Mouse (Mus musculus): ENCODE measurements around the gene Prkg1.
"Not testable (repeated sequence)": the region's sequence is repeated elsewhere in the genome, so short reads cannot be mapped to it uniquely, and the experiment has no call there.

Prkg1 gene

DNA sequence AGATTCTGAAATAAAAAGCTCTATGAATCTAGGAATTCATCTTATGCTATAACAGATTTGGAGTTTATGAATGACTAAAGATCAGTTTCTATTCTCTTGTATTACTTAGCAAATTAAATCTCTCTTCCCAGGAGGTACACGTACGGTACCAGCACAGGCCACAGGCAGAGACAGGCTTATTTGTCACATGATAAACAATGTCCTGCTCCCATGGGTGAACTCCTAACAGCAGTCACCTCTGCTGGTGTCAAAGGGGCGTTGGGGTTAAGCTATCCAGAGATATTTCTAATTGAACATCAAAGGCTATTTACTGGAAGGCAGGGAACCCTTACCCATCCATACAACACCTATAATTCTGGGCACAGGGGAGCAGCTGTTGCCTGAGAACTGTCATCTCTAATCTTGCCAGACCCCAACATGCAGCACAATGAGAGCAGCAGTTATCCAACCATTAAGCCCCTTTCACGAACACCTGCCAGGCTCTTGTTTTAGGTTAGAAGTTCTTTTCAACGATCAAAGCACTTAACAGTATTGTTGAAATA, 1122.1 kb downstream of the Prkg1 start:
- no peak for DNase-seq (ENCODE audit: low spot score in 2 of 2)

DNA sequence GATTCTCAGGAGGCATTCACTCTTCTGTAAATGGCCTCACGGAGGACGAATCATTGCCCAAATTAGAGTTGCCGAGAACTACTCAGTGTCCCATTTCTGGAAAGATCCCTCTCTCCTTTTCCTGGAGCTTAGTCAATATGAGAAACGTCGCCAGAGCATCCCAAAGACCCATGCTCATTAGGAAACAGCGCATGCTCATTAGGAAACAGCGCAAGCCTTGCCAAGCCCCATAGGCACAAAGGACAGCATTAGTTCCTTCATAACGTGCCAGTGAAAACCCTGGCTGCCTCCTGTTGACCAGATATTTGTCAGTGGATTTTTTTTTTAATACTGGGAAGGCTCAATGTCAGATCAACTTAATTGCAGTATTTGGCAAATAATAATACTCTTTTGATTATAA, 1127.4 kb downstream of the Prkg1 start:
- DNase-seq (ENCODE audit: low spot score in 2 of 2) = no peak

DNA sequence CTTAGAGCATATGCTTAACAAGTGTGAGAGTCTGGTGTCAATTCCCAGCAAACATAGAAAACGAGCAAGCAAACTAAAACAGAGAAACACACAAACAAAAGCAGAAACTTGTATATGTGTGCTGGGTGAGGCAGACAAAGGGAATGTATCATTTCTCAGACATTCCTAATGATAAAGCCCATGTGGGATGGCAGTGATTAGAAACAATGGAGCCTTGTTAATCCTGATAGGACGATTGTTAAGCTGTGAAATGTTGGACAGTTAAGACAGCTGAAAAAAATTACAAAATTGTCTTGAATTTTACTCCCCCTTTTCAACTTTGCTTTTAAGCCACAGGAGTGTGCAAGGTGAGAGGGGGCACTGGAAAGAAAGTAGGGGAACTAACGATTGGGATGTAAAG, 1133.8 kb downstream of the Prkg1 start:
- DNase-seq (ENCODE audit: low spot score in 2 of 2) = no peak

GRCm38 (mm10) chr19:30626036-30626435, 1138.8 kb downstream of the Prkg1 start:
- no peak for DNase-seq (ENCODE audit: low spot score in 2 of 2)

- DNase-seq (ENCODE audit: low spot score in 2 of 2) = no peak
Measured at GRCm38 (mm10) chr19:30625391-30625790, 1139.4 kb downstream of the Prkg1 start.

GRCm38 (mm10) chr19:30623620-30624019, 1141.2 kb downstream of the Prkg1 start:
- no peak for DNase-seq (ENCODE audit: low spot score in 2 of 2)

- DNase-seq (ENCODE audit: low spot score in 2 of 2) = no peak
Measured at GRCm38 (mm10) chr19:30613150-30613865, 1151.5 kb downstream of the Prkg1 start.

DNA sequence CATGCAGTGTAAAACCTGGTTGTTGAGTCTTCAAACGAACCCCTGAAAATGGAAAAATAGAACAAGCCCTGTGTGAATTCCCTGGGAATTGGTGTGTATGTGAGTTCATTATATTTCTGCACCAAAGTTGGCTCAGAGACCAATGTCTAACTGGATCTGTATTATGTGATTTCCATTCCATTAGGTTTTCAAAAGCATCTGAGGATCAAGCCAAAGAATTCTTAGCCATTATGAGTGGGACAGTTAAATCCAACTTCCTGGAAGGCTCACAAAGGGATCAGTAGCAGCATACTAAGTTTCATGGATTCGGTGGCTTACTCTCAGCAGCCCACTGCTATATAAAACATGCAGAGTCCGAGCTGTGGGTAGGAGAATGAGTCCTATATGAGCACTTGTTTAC, 1178.5 kb downstream of the Prkg1 start:
- DNase-seq (ENCODE audit: low spot score in 2 of 2) = no peak

GRCm38 (mm10) chr19:30564516-30564915, 1200.3 kb downstream of the Prkg1 start:
- DNase-seq (ENCODE audit: low spot score in 2 of 2) = no peak

- DNase-seq (ENCODE audit: low spot score in 2 of 2) = no peak
Measured at GRCm38 (mm10) chr19:30563876-30564275, 1201.0 kb downstream of the Prkg1 start.

- no peak for DNase-seq (ENCODE audit: low spot score in 2 of 2)
Measured at GRCm38 (mm10) chr19:30558024-30558423, 1206.8 kb downstream of the Prkg1 start.

- DNase-seq (ENCODE audit: low spot score in 2 of 2) = peak; percentile 42 to 53
Measured at GRCm38 (mm10) chr19:30554467-30554881, 1210.4 kb downstream of the Prkg1 start.

DNA sequence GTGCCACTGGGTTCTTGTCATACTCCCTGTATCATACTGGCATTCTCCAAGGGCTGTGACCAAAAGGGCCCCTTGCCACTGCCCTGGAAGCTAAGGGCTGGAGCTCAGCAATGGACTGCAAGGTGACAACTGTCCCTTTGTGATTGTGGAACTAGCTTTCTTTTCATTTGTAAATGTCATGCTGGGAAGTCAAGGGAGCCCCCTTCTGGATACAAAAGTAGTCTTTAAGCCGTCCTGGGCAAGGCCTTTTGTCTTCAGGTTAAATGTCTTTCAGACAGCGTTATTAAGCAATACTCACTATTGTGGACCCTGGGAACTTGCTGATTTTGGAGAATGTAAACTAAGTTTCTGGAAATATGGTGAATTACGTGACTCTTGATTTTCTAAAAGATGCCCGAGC, 1211.1 kb downstream of the Prkg1 start:
- no peak for DNase-seq (ENCODE audit: low spot score in 2 of 2)

GRCm38 (mm10) chr19:30552260-30552659, 1212.6 kb downstream of the Prkg1 start:
- no peak for DNase-seq (ENCODE audit: low spot score in 2 of 2)

DNA sequence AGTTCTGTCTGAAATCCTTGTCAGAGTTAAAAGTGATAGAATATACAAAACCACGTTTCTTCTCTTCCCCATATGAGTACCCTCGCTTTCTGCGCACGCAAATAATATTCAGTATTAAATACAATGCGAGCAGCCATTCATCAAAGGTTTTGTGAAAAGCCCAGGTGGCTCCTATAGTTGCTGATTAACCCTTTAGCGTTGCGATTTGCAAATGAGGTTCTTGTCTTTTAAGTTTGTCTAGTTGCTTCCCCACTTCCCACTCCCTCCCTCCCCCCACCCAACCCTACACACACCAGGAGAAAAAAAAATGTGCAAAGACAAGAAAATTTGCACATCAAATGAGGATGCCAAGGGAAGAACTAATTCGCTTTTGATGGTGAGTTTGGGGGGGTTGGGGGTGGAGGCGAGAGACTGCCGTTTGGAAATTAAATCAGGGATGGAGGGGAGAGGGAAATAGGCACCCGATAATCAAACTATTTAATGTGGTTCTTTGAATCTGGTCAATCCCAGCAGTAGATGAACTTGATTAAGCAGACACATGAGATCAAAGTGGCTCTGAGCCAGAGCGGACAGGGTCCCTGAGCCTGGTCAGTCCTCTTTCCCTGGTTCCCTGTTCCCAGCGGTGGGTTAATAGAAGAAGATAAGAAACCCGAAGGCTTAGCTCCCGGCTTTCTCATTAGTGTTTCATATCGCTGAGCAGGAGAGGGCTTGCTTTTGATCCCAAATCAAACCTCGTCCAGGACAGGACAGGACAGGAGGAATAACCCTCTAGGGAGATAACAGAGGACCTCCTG, 1214.8 kb downstream of the Prkg1 start:
- DNase-seq (ENCODE audit: low spot score in 2 of 2) = no peak

DNA sequence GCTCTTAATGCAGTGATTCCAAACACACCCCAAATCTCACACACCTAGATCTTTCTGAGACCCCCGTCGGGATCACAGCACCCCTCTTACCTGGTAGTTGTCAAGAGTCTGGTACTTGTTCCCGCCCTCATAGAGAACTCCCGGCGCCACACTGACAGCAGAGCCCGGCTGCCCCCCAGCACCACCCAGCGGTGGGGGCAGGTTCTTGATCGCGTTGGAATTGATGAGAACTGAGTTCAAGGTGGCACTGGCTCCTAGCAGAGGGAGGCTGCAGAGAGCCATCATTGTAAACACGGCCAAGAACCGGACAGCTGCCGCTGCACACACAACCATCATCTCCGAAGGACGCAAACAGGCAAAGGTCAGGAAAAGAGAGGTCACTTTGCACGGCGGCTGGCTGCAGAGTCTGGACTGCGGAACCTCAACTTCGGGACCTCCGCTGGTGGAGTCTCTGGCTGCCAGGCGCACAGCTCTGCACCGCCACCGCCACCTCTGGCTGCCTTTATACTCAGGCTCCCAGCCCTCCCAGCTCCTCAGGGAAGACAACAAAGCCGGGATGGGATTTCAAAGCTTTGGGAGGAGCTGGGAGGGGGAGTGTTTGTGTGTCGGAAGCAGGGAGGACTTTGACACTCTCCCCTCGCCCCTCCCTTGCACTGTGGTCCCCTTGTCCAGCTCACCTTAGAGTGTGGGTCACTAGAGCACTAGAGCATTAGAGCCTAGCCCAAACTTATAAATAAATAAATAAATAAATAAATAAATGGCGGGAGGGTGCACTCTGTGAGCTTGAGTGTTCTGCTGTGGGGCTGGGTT, 1215.6 kb downstream of the Prkg1 start, which contains the start of gene Dkk1:
Gene Dkk1 (minus strand): TSS at position 622 of the 810 bp plus-strand sequence.
- no peak for DNase-seq (ENCODE audit: low spot score in 2 of 2)

DNA sequence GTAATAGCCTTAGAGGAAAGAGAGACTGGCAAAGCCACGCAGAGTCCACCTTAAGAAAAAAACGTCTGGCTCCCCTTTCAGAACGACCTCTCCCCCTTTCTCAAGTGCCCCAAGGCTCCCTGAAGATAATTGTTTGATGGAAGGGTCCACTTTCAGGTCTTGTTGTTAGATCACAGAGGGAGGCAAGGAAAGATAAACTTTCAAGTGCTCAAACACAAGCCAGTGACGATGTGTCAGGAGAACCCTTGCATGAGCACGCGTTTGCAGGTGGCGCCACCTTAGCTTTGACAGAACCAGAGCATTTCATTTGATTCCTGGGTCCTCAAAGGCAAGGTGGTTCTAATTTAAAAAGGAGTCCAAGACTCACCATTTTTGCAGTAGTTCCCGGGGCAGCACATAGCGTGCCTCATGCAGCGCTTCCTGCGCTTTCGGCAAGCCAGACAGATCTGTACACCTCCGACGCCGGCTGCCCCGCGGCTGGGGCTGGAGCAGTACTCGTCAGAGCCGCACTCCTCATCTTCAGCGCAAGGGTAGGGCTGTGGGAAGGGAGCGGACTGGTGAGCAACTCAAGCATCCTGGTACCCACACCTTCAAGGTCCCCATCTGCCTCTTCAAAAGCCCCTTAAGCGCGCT, 1216.3 kb downstream of the Prkg1 start:
- no peak for DNase-seq (ENCODE audit: low spot score in 2 of 2)

DNA sequence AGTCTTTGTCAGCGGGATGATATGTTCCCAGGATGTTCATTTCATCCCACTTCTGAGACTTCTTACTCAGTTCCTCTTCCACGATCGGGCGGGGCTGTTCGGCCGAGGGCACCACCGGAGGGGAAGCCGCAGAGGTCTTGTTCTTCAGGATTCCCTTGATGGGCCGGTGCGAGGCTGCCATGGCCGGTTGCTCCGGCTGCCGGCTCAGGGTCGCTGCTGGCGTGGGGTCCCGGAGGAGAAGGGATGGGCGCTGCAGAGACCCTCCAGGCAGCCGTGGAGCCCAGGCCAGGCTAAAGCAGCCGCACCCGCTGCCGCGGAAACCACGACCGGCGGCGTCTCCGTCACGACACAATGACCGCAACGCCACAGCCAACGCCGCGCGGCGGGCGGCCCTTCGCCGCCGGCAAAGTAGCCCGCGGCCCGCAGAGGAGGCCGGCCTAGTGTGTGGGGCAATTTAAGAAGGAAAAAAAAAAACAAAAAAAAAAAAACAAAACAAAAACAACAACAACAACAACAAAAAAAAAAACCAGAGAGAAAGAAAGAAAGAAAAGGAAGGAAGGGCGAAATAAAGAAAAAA, 1225.4 kb downstream of the Prkg1 start:
- not testable (repeated sequence) for DNase-seq (ENCODE audit: low spot score in 2 of 2)

- no peak for DNase-seq (ENCODE audit: low spot score in 2 of 2)
Measured at GRCm38 (mm10) chr19:30516771-30517170, 1248.1 kb downstream of the Prkg1 start.
